Mouse (Mus musculus) limb, embryonic 14.5 days (tissue): ENCODE measurements around the gene Kcnb1. TPM values are rescaled to one million over a fixed set of nuclear protein-coding genes. Genes with fewer than 3 reads are reported as not detected.
"Not testable (repeated sequence)": the region's sequence is repeated elsewhere in the genome, so short reads cannot be mapped to it uniquely, and the experiment has no call there.

Experiments
- ATAC-seq: fragments of 200-750 bp; cut with Nextera tagmentation; 2 replicates; pipeline ENCODE4 v1.8.0; 2017; ENCODE audit warnings: low read depth, moderate number of reproducible peaks, moderate TSS enrichment; ENCODE audit not compliant: low FRiP score
- DNase-seq: peaks from one replicate; pipeline ENCODE4 v3.0.0-alpha.2; 2015; ENCODE audit warnings: low spot score
- H3K27ac ChIP-seq: fragments of 300-500 bp; sonication (generic); replicated peaks from 2 replicates; pipeline ENCODE4 v1.5.1; 2014; ENCODE audit warnings: low read depth, mild to moderate bottlenecking, low read length, moderate library complexity, mixed read lengths
- H3K27me3 ChIP-seq: fragments of 300-500 bp; sonication (generic); 2 replicates; pipeline ENCODE4 v1.6.1; 2014; ENCODE audit warnings: low read length, mixed read lengths; ENCODE audit not compliant: control insufficient read depth, insufficient read depth
- H3K36me3 ChIP-seq: fragments of 300-500 bp; sonication (generic); 2 replicates; pipeline ENCODE4 v1.6.1; 2014; ENCODE audit warnings: mild to moderate bottlenecking, low read length, moderate library complexity, mixed read lengths; ENCODE audit not compliant: control insufficient read depth, insufficient read depth
- H3K4me1 ChIP-seq: fragments of 300-500 bp; sonication (generic); 2 replicates; pipeline ENCODE4 v1.6.1; 2014; ENCODE audit warnings: antibody characterized with exemption, low read length, mixed read lengths; ENCODE audit not compliant: control insufficient read depth, insufficient read depth
- H3K4me2 ChIP-seq: fragments of 300-500 bp; sonication (generic); replicated peaks from 2 replicates; pipeline ENCODE4 v1.6.1; 2014; ENCODE audit warnings: low read depth, mild to moderate bottlenecking, low read length, moderate library complexity; ENCODE audit not compliant: severe bottlenecking
- H3K4me3 ChIP-seq: fragments of 300-500 bp; sonication (generic); replicated peaks from 2 replicates; pipeline ENCODE4 v1.5.1; 2014; ENCODE audit warnings: low read length
- H3K9ac ChIP-seq: fragments of 300-500 bp; sonication (generic); 2 replicates; pipeline ENCODE4 v1.6.1; 2014; ENCODE audit warnings: mild to moderate bottlenecking, low read depth, low read length, moderate library complexity; ENCODE audit not compliant: severe bottlenecking
- H3K9me3 ChIP-seq: fragments of 300-500 bp; sonication (generic); 2 replicates; pipeline ENCODE4 v1.6.1; 2016; ENCODE audit warnings: low read length; ENCODE audit not compliant: control insufficient read depth
- POLR2A ChIP-seq: fragments of 200-500 bp; IDR thresholded peaks from 2 replicates; pipeline ENCODE4 v1.8.0; 2012; ENCODE audit warnings: inconsistent platforms, mild to moderate bottlenecking, moderate library complexity, borderline replicate concordance; ENCODE audit not compliant: insufficient read depth, insufficient read length; ENCODE audit errors: extremely low read depth
- WGBS: fragments of 180-500 bp; shearing (Covaris S2); extraction: QIAGEN DNeasy Blood & Tissue Kit; methylation state at CpG from one replicate; pipeline ENCODE4 v1.1.7; 2014; 5-methylcytosine and 5-hydroxymethylcytosine counted together
- polyA plus RNA-seq, 2 experiments: library from polyadenylated mRNA; depleted of rRNA in 1 of 2; stranded (reverse) in 1 of 2; unstranded in 1 of 2; fragments of >200 nt; fragmentation: Nextera tagmentation in 1 of 2; extraction: Ambion mirVana in 1 of 2; gene quantifications; 2 replicates each; pipeline versions ENCODE4 v1.2.1 to v1.2.3; 2012 to 2014

Gene Kcnb1
- polyA plus RNA-seq, 2 experiments = 1.3 to 3.3 TPM

DNA sequence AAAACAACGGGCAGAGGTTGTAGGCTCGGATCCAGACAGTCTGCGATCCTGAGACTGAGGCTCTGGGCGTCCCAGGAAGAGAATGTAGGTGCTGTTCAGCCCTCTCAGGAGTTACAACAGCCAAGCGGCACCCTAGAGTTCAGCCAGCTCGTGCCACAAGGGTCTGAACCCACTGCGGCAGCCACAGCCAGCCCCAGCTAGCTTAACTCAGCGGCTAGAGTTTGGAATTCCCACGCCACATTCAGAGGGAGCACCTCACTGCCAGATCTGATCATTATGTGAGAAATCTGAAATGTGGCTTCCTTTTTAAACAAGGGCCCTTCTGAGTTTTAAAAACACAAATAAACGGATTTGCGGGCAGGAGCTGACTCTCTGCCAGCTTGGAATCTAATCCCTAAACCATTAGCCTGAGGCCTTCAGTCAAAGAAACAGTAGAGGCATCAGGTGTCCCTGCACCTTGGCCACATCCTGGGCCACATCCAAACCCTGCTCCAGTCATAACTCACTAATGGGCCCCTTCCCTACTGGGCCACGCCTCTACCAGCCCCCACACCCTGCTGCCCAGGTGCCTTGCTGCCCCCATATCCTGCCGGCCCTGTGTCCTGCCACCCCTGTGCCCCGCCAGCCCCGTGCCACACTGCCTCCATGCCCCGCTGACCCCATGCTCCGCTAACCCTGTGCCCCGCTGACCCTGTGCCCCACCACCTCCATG is 16.1 kb upstream of the Kcnb1 start:
- Histone ChIP-seq H3K4me3 (no peak overlapping the region), H3K4me2 (no peak overlapping the region), H3K4me1 (no peaks in the 10 kb centered on the region), H3K27me3 (no peaks in the 10 kb centered on the region), H3K36me3 (no peaks in the 10 kb centered on the region), H3K9ac (no peak overlapping the region), H3K9me3 (no peaks in the 10 kb centered on the region), H3K27ac (no peak overlapping the region)
- TF ChIP-seq POLR2A = no peak
- DNase-seq = peak; percentile 18
- ATAC-seq = no peak
- WGBS = 81% methylated on average over 18 of the region's 18 CpGs

- 75% methylated on average over 5 of the region's 5 CpGs for WGBS
- H3K4me3 ChIP-seq = not testable (repeated sequence)
Measured at GRCm38 (mm10) chr2:167204686-167205085, 14.7 kb upstream of the Kcnb1 start.

DNA sequence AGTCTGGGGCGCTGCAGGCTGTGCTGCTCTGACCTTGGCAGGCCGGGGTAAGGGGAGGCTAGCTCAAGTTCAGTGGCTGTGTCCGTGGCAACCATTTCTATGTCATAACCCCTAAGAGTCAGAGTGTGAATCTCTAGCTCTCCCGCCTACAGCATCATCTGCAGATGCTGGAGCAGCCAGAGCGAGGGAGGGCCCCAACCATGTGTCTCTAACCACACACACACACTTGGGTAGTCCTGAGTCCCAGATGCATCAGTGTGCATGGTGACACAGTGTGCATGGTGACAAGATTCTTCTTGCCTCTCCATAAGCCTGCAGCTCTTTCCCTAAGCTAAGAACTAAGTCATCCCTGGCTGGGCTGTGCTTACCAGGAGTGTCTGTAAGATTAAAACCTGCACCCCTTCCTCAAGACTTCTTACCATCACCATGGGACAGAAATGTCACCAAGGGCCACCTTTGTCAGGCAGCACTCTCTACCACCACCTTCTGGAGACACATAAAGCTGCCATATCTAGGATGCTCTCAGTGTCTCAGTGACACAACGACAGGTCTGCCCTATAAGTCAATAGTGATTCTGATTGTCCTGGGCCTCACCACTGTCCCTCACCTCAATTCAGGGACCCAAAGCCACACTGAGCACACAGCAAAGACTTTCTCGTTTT is 13.7 kb upstream of the Kcnb1 start:
- no peak for DNase-seq
- Histone ChIP-seq H3K27me3 (no peaks in the 10 kb centered on the region), H3K4me2 (no peak overlapping the region), H3K9me3 (no peaks in the 10 kb centered on the region), H3K36me3 (no peaks in the 10 kb centered on the region), H3K27ac (no peak overlapping the region), H3K4me1 (no peaks in the 10 kb centered on the region), H3K9ac (no peak overlapping the region), H3K4me3 (no peak overlapping the region)
- ATAC-seq = no peak
- 82% methylated on average over 7 of the region's 7 CpGs for whole genome bisulfite sequencing
- no peak for TF ChIP-seq POLR2A

More at GRCm38 (mm10) chr2:167204686-167205085, 14.7 kb upstream of the Kcnb1 start:
- not testable (repeated sequence) for ATAC-seq, H3K9ac ChIP-seq, DNase-seq, H3K27me3 ChIP-seq, H3K4me1 ChIP-seq, H3K27ac ChIP-seq, H3K9me3 ChIP-seq, H3K36me3 ChIP-seq, H3K4me2 ChIP-seq

- WGBS = 51% methylated on average over 16 of the region's 16 CpGs
- Histone ChIP-seq H3K36me3 (no peaks in the 10 kb centered on the region), H3K27me3 (no peaks in the 10 kb centered on the region), H3K9me3 (no peaks in the 10 kb centered on the region), H3K4me3 (no peak overlapping the region), H3K4me2 (no peak overlapping the region), H3K27ac (no peak overlapping the region), H3K9ac (no peak overlapping the region), H3K4me1 (no peaks in the 10 kb centered on the region)
- ATAC-seq (no peak), DNase-seq (no peak)
- no peak for TF ChIP-seq POLR2A
Measured at GRCm38 (mm10) chr2:167201463-167202291, 11.7 kb upstream of the Kcnb1 start.

GRCm38 (mm10) chr2:167198660-167199427 is 8.9 kb upstream of the Kcnb1 start:
- no peak for DNase-seq

More at GRCm38 (mm10) chr2:167198660-167199427, 8.9 kb upstream of the Kcnb1 start:
- Histone ChIP-seq H3K9ac (no peak overlapping the region), H3K36me3 (no peaks in the 10 kb centered on the region), H3K4me2 (no peak overlapping the region), H3K27me3 (no peaks in the 10 kb centered on the region), H3K9me3 (no peaks in the 10 kb centered on the region), H3K4me3 (no peak overlapping the region), H3K4me1 (no peaks in the 10 kb centered on the region), H3K27ac (no peak overlapping the region)
- 38% methylated on average over 13 of the region's 13 CpGs for WGBS
- no peak for TF ChIP-seq POLR2A
- no peak for ATAC-seq
